Mouse (Mus musculus) forebrain, embryonic 16.5 days (tissue): ENCODE data around the gene Urb1. TPM values are rescaled to one million over a fixed set of nuclear protein-coding genes. Genes with fewer than 3 reads are reported as not detected.

Experiments
- ATAC-seq: fragments of 200-750 bp; cut with Nextera tagmentation; 2 replicates; pipeline ENCODE4 v1.8.0; 2017; ENCODE audit warnings: mild to moderate bottlenecking, moderate library complexity
- H3K27ac ChIP-seq: fragments of 300-500 bp; sonication (generic); 2 replicates; pipeline ENCODE4 v1.5.1; 2014; ENCODE audit warnings: low read length, control low read depth
- H3K27me3 ChIP-seq: fragments of 300-500 bp; sonication (generic); replicated peaks from 2 replicates; pipeline ENCODE4 v1.6.1; 2014; ENCODE audit warnings: low read length; ENCODE audit not compliant: control insufficient read depth, insufficient read depth
- H3K36me3 ChIP-seq: fragments of 300-500 bp; sonication (generic); 2 replicates; pipeline ENCODE4 v1.6.1; 2014; ENCODE audit not compliant: control insufficient read depth, insufficient read depth
- H3K4me1 ChIP-seq: fragments of 300-500 bp; sonication (generic); replicated peaks from 2 replicates; pipeline ENCODE4 v1.6.1; 2014; ENCODE audit warnings: low read length; ENCODE audit not compliant: control insufficient read depth, insufficient read depth
- H3K4me2 ChIP-seq: fragments of 300-500 bp; sonication (generic); 2 replicates; pipeline ENCODE4 v1.6.1; 2014; ENCODE audit warnings: mild to moderate bottlenecking, low read length, control low read depth
- H3K4me3 ChIP-seq: fragments of 300-500 bp; sonication (generic); replicated peaks from 2 replicates; pipeline ENCODE4 v1.5.1; 2014; ENCODE audit warnings: mild to moderate bottlenecking, low read length, control low read depth
- H3K9ac ChIP-seq: fragments of 300-500 bp; sonication (generic); replicated peaks from 2 replicates; pipeline ENCODE4 v1.6.1; 2014; ENCODE audit warnings: low read depth, low read length, control low read depth
- H3K9me3 ChIP-seq: fragments of 300-500 bp; sonication (generic); 2 replicates; pipeline ENCODE4 v1.6.1; 2016; ENCODE audit warnings: low read length; ENCODE audit not compliant: control insufficient read depth
- WGBS: fragments of 180-500 bp; shearing (Covaris S2); extraction: QIAGEN DNeasy Blood & Tissue Kit; methylation state at CpG from one replicate; pipeline ENCODE4 v1.1.7; 2014; 5-methylcytosine and 5-hydroxymethylcytosine counted together
- polyA plus RNA-seq: library from polyadenylated mRNA; unstranded; fragments of >200 nt; fragmentation: Nextera tagmentation; extraction: Ambion mirVana; gene quantifications from 2 replicates; pipeline ENCODE4 v1.2.1, GENCODE M21; 2015

Gene Urb1
- polyA plus RNA-seq, 1 experiment from 2014 or later = 11.7 TPM

DNA sequence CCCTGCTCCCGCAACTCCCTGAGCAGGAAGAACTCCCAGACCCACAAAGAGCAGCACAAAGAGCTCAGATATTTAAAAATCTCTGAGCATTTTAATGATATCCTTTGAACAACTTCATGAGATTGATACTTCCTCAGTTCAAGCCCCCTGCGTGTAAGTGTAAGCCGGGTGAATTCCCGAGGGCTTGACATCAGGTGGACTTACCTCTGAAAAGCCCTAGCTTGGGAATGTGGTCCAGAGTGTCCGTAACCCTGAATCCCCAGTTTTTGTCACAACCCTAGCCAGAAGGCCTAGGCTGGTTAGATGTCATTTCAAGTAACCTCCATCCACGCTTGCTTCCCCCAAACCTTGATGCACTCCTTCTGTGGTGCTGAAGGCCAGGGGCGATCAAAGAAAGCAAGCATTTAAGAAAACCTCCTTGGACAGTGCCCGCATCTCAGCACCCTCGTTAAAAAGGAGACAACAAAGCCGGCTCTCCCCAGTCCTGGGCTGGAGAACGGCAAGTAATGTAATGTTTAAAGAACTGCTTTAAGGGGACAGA is 573 bp upstream of the Urb1 start:
- peak overlapping the region; percentile 71 for H3K4me3 ChIP-seq
- H3K9ac ChIP-seq = peak overlapping the region; percentile 39
- H3K36me3 ChIP-seq = no peaks in the 10 kb centered on the region
- H3K27me3 ChIP-seq = no peaks in the 10 kb centered on the region
- peak overlapping the region; percentile 69 for H3K4me2 ChIP-seq
- H3K27ac ChIP-seq = peak overlapping the region; percentile 69
- ATAC-seq = peak; percentile 2; the same call in 1 of the 2 replicates
- peaks cover 11% of the 10 kb centered on the region for H3K4me1 ChIP-seq
- 33% methylated on average over 11 of the region's 11 CpGs for WGBS
- H3K9me3 ChIP-seq = no peaks in the 10 kb centered on the region

DNA sequence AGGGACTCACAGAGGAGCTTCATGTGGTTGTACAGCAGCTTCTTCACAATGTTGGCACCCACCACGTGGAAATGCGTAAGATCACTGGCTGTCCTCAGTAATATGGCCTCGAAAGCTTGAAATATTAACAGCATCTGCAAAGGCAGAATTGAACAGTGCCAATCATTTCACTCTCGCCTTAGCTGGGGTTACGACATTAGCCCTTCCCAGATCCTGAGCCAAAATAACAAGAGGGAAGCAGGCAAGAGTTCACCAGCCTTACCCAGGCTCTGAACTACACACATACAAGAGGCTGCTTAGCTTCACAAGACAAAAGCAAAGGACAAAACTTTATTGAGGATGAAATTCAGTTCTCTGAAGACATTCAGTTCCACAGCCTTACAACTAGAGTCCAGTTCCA is 5.7 kb downstream of the Urb1 start:
- H3K4me2 ChIP-seq = no peak overlapping the region
- H3K27ac ChIP-seq = no peak overlapping the region
- no peaks in the 10 kb centered on the region for H3K9me3 ChIP-seq
- H3K9ac ChIP-seq = no peak overlapping the region
- H3K4me1 ChIP-seq = peaks cover 3% of the 10 kb centered on the region; the same call in 1 of the 2 replicates
- no peaks in the 10 kb centered on the region for H3K27me3 ChIP-seq
- no peak for ATAC-seq
- no peak overlapping the region for H3K4me3 ChIP-seq
- WGBS = 93% methylated on average over 5 of the region's 5 CpGs
- no peaks in the 10 kb centered on the region for H3K36me3 ChIP-seq

DNA sequence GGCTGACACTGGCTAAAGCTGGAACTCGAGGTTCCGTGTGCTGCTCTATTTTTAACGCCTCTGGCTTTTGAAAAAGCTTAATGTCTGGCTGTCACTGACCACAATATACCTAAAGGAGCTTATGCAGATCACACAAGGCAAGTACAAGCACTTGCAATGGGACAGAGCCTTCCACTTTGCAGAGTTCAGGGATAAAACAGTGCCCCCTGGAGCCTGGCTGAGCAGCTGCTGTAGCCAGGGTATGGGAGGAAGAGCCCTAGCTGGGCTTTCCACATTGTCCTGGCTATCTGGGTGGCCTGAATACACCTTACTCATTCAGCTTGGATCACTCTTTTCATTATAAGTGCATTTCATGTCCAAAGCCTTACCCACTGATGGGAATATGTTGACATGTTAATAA is 8.3 kb downstream of the Urb1 start:
- Histone ChIP-seq H3K4me2 (no peak overlapping the region), H3K9me3 (no peaks in the 10 kb centered on the region), H3K27ac (no peak overlapping the region), H3K36me3 (0 out of 2 replicates have a peak, but pooled peaks cover 2% of the 10 kb centered on the region), H3K4me3 (no peak overlapping the region), H3K9ac (no peak overlapping the region), H3K27me3 (no peaks in the 10 kb centered on the region), H3K4me1 (no peaks in the 10 kb centered on the region)
- ATAC-seq = no peak
- WGBS = 83% methylated on average over 3 of the region's 3 CpGs

DNA sequence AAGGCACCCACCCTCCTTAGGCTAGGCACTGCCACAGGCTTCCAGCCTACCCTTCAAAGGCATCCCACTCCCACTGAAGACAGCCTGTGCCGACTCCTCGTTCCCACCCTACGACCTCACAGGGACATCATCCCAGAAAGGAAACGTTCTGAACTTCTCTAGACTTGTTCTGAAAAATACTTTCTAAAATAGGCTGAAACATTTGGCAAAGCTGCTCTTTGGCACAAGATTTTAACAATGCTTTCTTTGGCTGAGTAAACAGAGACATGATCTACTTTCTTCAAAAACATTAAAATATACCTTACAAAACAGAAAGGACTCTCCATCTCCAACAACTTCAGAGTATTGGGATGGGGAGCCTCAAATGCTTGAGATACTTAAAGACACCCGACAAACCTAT is 9.0 kb downstream of the Urb1 start:
- no peaks in the 10 kb centered on the region for H3K9me3 ChIP-seq
- H3K27ac ChIP-seq = no peak overlapping the region
- H3K36me3 ChIP-seq = peaks cover 5% of the 10 kb centered on the region; the same call in 1 of the 2 replicates
- ATAC-seq = no peak
- no peaks in the 10 kb centered on the region for H3K27me3 ChIP-seq
- H3K9ac ChIP-seq = no peak overlapping the region
- no peaks in the 10 kb centered on the region for H3K4me1 ChIP-seq
- H3K4me2 ChIP-seq = no peak overlapping the region
- WGBS = 92% methylated on average over 5 of the region's 5 CpGs
- no peak overlapping the region for H3K4me3 ChIP-seq

DNA sequence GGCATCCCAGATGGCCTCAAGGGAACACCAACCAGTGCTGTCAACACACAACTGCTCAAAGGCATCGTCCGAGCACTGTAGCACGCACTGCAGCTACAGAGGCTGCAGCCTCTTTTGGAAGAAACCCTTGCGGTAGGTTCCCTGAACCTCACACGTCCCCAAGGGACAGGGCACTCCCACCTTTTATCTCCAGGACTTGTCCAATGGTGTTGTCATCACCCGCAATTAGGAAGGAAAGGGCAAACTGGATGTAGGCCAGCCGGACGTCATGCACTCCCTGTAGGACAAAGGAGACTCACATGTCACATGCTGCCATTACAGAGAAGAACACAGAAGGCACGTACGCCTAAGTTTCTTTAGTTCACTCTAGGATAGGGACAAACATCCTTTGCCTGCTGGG is 10.4 kb downstream of the Urb1 start:
- H3K4me3 ChIP-seq = no peak overlapping the region
- no peak overlapping the region for H3K9ac ChIP-seq
- H3K4me1 ChIP-seq = no peaks in the 10 kb centered on the region
- no peak overlapping the region for H3K4me2 ChIP-seq
- H3K9me3 ChIP-seq = no peaks in the 10 kb centered on the region
- no peak overlapping the region for H3K27ac ChIP-seq
- H3K27me3 ChIP-seq = no peaks in the 10 kb centered on the region
- 69% methylated on average over 10 of the region's 10 CpGs for WGBS
- H3K36me3 ChIP-seq = peaks cover 9% of the 10 kb centered on the region; the same call in 1 of the 2 replicates
- ATAC-seq = no peak

DNA sequence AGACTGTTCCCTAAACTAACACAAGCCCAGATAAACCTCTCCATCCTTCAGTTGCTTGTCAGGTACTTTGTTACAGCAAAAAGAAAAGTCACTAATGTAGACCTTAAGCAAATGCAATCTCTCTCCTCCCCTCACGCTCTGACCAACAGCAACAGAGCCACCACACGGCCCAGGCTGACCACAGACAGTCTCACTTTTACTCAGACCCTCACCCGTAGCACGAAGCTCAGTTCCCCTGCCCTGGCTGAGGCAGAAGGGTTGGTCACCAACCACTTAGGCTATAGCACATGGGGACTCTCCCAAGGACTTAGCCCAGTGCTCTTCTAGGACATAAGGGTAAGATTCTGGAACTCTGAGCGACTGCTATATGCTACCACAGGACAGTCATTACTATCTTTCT is 11.4 kb downstream of the Urb1 start:
- 94% methylated on average over 5 of the region's 5 CpGs for WGBS
- H3K4me1 ChIP-seq = no peaks in the 10 kb centered on the region
- H3K36me3 ChIP-seq = peaks cover 10% of the 10 kb centered on the region; the same call in 1 of the 2 replicates
- ATAC-seq = no peak
- no peaks in the 10 kb centered on the region for H3K9me3 ChIP-seq
- H3K4me2 ChIP-seq = no peak overlapping the region
- H3K27me3 ChIP-seq = no peaks in the 10 kb centered on the region
- no peak overlapping the region for H3K9ac ChIP-seq
- H3K27ac ChIP-seq = no peak overlapping the region
- no peak overlapping the region for H3K4me3 ChIP-seq

DNA sequence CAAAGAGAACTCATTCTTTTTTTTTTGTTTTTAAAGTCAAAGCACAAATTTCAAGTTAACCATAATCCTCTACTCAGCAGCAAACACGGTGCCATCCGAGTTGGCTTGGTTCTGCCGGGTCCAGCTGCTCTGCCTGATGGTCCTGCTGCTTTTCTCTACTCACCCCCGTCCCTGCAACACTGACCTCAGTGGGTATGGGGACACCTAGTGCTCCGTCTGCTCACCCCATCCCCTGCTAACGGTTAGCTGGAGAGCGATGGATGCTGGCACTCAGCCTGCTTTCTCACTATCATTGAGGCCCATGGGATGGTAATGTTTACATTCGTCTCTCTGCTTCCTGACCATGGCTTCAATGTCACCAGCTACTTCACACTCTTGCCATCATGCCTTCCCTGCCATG is 11.8 kb downstream of the Urb1 start:
- no peak for ATAC-seq
- H3K4me3 ChIP-seq = no peak overlapping the region
- 86% methylated on average over 8 of the region's 8 CpGs for WGBS
- no peaks in the 10 kb centered on the region for H3K4me1 ChIP-seq
- no peak overlapping the region for H3K9ac ChIP-seq
- no peak overlapping the region for H3K4me2 ChIP-seq
- no peaks in the 10 kb centered on the region for H3K27me3 ChIP-seq
- no peak overlapping the region for H3K27ac ChIP-seq
- no peaks in the 10 kb centered on the region for H3K9me3 ChIP-seq
- H3K36me3 ChIP-seq = peaks cover 12% of the 10 kb centered on the region; the same call in 1 of the 2 replicates

DNA sequence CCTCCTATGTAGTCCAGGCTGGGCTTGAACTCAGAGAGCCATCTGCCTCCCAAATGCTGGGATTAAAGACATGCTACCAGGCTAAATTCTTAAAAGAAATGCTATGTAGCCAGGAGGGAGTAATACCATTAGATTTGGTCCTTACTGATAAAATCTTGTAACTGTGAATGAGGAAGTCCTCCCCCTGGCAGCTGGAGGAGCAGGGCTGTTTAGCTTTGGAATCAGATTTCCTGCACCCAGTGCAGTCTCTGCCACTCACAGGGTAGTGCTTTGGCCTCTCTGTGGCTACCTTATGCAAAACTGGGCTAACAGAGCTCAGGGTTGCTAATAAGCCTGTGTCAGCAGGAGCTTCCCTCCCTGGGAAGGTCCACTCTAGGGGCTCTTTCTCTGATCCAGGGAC is 15.5 kb downstream of the Urb1 start:
- no peak overlapping the region for H3K27ac ChIP-seq
- H3K4me3 ChIP-seq = no peak overlapping the region
- no peaks in the 10 kb centered on the region for H3K9me3 ChIP-seq
- H3K4me1 ChIP-seq = no peaks in the 10 kb centered on the region
- no peaks in the 10 kb centered on the region for H3K27me3 ChIP-seq
- no peak overlapping the region for H3K9ac ChIP-seq
- peaks cover 23% of the 10 kb centered on the region for H3K36me3 ChIP-seq
- H3K4me2 ChIP-seq = no peak overlapping the region
- ATAC-seq = no peak

DNA sequence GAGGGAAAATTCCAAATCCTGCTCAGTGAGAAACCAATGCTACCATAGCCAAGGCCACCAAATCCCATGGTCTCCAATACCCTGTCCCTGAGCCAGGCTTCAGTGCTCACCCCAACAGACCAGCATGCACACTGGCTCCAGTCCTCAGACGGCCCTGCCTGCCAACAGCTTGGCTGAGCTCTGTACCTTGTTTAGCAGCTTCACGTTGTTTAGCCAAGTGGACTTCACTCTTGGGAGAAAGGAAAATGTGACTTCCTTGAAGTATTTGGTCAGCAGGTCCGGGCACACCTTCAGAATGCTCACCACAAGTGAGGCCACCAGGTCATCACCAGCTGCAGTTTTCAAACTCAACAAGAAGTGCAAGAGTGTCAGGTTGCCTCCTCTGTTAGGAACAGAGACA is 17.7 kb downstream of the Urb1 start:
- H3K4me2 ChIP-seq = no peak overlapping the region
- no peak overlapping the region for H3K9ac ChIP-seq
- peaks cover 34% of the 10 kb centered on the region for H3K36me3 ChIP-seq
- no peak for ATAC-seq
- 80% methylated on average over 3 of the region's 3 CpGs for WGBS
- no peak overlapping the region for H3K27ac ChIP-seq
- no peaks in the 10 kb centered on the region for H3K4me1 ChIP-seq
- no peaks in the 10 kb centered on the region for H3K27me3 ChIP-seq
- H3K9me3 ChIP-seq = no peaks in the 10 kb centered on the region
- H3K4me3 ChIP-seq = no peak overlapping the region

DNA sequence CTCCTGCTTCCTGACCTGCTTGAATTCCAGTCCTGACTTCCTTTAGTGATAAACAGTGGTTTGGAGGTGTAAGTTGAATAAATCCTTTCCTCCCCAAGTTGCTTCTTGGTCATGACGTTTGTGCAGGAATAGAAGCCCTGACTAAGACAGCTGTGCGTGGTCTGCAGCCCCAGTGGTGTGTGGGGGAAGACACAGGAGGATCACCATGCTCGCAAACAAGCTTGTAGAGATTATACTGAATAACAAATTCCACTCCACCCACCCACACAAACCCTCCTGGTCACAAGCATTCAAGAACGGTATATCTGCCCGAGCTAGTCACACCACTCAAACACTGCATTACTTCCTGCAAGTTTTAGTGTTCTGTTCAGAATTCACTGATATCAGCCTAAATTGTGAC is 18.1 kb downstream of the Urb1 start:
- Histone ChIP-seq H3K9me3 (no peaks in the 10 kb centered on the region), H3K4me3 (no peak overlapping the region), H3K4me2 (no peak overlapping the region), H3K27me3 (no peaks in the 10 kb centered on the region), H3K36me3 (peaks cover 38% of the 10 kb centered on the region), H3K4me1 (no peaks in the 10 kb centered on the region), H3K27ac (no peak overlapping the region), H3K9ac (no peak overlapping the region)
- WGBS = 93% methylated on average over 5 of the region's 5 CpGs
- ATAC-seq = no peak
